Mouse (Mus musculus) embryonic facial prominence, embryonic 15.5 days (tissue): ENCODE results near the gene Katnal1. TPM values are rescaled to one million over a fixed set of nuclear protein-coding genes. Genes with fewer than 3 reads are reported as not detected.
A peak's percentile ranks its signal among the peaks of the same experiment; 100 is the strongest.

Experiments used
- ATAC-seq: fragments of 200-750 bp; cut with Nextera tagmentation; 2 replicates; pipeline ENCODE4 v1.8.0; 2017; ENCODE audit warnings: low read depth, moderate TSS enrichment; ENCODE audit not compliant: insufficient number of reproducible peaks, low FRiP score, low TSS enrichment
- H3K27ac ChIP-seq: fragments of 300-500 bp; sonication (generic); replicated peaks from 2 replicates; pipeline ENCODE4 v1.5.1; 2015; ENCODE audit warnings: mild to moderate bottlenecking, inconsistent platforms
- H3K27me3 ChIP-seq: fragments of 300-500 bp; sonication (generic); 2 replicates; pipeline ENCODE4 v1.6.1; 2015; ENCODE audit warnings: inconsistent platforms
- H3K36me3 ChIP-seq: fragments of 300-500 bp; sonication (generic); 2 replicates; pipeline ENCODE4 v1.6.1; 2015; ENCODE audit warnings: mild to moderate bottlenecking, inconsistent platforms
- H3K4me1 ChIP-seq: fragments of 300-500 bp; sonication (generic); 2 replicates; pipeline ENCODE4 v1.6.1; 2015; ENCODE audit warnings: inconsistent platforms
- H3K4me2 ChIP-seq: fragments of 300-500 bp; sonication (generic); replicated peaks from 2 replicates; pipeline ENCODE4 v1.6.1; 2015; ENCODE audit warnings: mild to moderate bottlenecking, inconsistent platforms
- H3K4me3 ChIP-seq: fragments of 300-500 bp; sonication (generic); replicated peaks from 2 replicates; pipeline ENCODE4 v1.5.1; 2015; ENCODE audit warnings: mild to moderate bottlenecking, inconsistent platforms
- H3K9ac ChIP-seq: fragments of 300-500 bp; sonication (generic); 2 replicates; pipeline ENCODE4 v1.6.1; 2015; ENCODE audit warnings: inconsistent platforms
- H3K9me3 ChIP-seq: fragments of 300-500 bp; sonication (generic); replicated peaks from 2 replicates; pipeline ENCODE4 v1.6.1; 2016; ENCODE audit warnings: inconsistent platforms
- WGBS: fragments of 180-500 bp; shearing (Covaris S2); methylation state at CpG from one replicate; pipeline ENCODE4 v1.1.7; 2015; 5-methylcytosine and 5-hydroxymethylcytosine counted together
- polyA plus RNA-seq: library from polyadenylated mRNA; unstranded; fragments of >200 nt; fragmentation: Nextera tagmentation; extraction: Ambion mirVana; gene quantifications from 2 replicates; pipeline ENCODE4 v1.2.1, GENCODE M21; 2015

Gene Katnal1
- polyA plus RNA-seq, 1 experiment from 2014 or later: 15.8 TPM

- Histone ChIP-seq H3K9me3 (no peaks in the 10 kb centered on the region), H3K4me2 (no peak overlapping the region), H3K9ac (no peak overlapping the region), H3K27me3 (no peaks in the 10 kb centered on the region), H3K4me1 (0 out of 2 replicates have a peak, but pooled peaks cover 5% of the 10 kb centered on the region), H3K27ac (no peak overlapping the region), H3K36me3 (no peaks in the 10 kb centered on the region), H3K4me3 (no peak overlapping the region)
- ATAC-seq: no peak
- 69% methylated on average over 6 of the region's 6 CpGs for WGBS
Measured at GRCm38 (mm10) chr5:148849516-148849915, 79.6 kb downstream of the Katnal1 start.

DNA sequence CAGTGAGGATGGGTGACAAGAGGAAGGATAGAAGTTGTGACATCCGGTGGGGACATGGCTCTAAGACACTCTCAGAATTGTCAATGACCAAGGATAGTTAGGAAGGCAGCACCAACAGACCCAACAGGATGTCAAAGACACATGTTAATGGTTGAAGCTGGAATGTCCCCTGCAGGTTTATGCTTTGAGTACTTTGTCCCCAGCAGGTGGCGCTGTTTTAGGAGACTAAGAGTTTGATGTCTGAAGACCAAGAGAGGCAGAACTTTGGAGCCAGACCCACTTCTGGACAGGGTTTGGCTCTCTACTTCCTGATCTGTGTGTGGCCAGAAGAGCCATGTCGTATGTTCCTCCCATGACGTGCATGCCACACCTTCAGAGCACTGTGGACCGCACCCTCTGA, 82.1 kb downstream of the Katnal1 start:
- no peak overlapping the region for H3K27ac ChIP-seq
- no peaks in the 10 kb centered on the region for H3K27me3 ChIP-seq
- no peak overlapping the region for H3K4me3 ChIP-seq
- H3K9me3 ChIP-seq: no peaks in the 10 kb centered on the region
- ATAC-seq: no peak
- H3K9ac ChIP-seq: no peak overlapping the region
- H3K4me2 ChIP-seq: no peak overlapping the region
- no peaks in the 10 kb centered on the region for H3K4me1 ChIP-seq
- no peaks in the 10 kb centered on the region for H3K36me3 ChIP-seq
- WGBS: 94% methylated on average over 5 of the region's 5 CpGs

DNA sequence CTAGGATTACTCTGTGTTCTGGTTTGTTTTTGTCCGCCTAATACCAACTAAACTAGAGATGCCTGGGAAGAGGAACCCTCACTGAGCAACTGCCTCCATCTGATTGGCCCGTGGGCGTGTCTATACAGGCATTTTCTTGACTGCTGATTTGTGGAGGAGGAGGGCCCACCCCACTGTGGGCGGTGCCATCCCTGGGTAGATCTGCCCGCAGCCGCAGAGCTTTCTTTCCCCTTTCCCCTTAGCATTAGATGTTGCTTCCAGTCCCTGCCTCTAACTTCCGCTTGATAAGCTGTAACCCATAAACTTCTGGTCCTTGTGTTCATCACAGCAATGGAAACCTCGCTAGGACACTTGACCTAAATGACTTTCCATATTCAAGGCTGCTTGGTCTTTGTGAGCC, 92.1 kb downstream of the Katnal1 start:
- no peaks in the 10 kb centered on the region for H3K36me3 ChIP-seq
- 0 out of 2 replicates have a peak, but pooled peaks have one; percentile 39 for ATAC-seq
- no peak overlapping the region for H3K4me3 ChIP-seq
- no peaks in the 10 kb centered on the region for H3K9me3 ChIP-seq
- peaks cover 4% of the 10 kb centered on the region; the same call in 1 of the 2 replicates for H3K27me3 ChIP-seq
- no peak overlapping the region for H3K9ac ChIP-seq
- 47% methylated on average over 8 of the region's 8 CpGs for WGBS
- no peaks in the 10 kb centered on the region for H3K4me1 ChIP-seq
- H3K4me2 ChIP-seq: no peak overlapping the region
- no peak overlapping the region for H3K27ac ChIP-seq

GRCm38 (mm10) chr5:148831596-148832257, 97.4 kb downstream of the Katnal1 start:
- Histone ChIP-seq H3K9ac (no peak overlapping the region), H3K27me3 (peaks cover 4% of the 10 kb centered on the region; the same call in 1 of the 2 replicates), H3K27ac (no peak overlapping the region), H3K9me3 (no peaks in the 10 kb centered on the region), H3K4me1 (peaks cover 11% of the 10 kb centered on the region), H3K4me2 (peak overlapping the region; percentile 45), H3K36me3 (no peaks in the 10 kb centered on the region), H3K4me3 (peak overlapping the region; percentile 34)
- ATAC-seq: no peak
- 4% methylated on average over 23 of the region's 23 CpGs for WGBS

- Histone ChIP-seq H3K4me1 (peaks cover 11% of the 10 kb centered on the region), H3K27ac (peak overlapping the region; percentile 48; the same call in 1 of the 2 replicates), H3K4me3 (peak overlapping the region; percentile 34), H3K9me3 (no peaks in the 10 kb centered on the region), H3K36me3 (no peaks in the 10 kb centered on the region), H3K9ac (0 out of 2 replicates have a peak overlapping the region, but pooled peaks have one; percentile 21), H3K27me3 (peaks cover 4% of the 10 kb centered on the region; the same call in 1 of the 2 replicates), H3K4me2 (peak overlapping the region; percentile 45)
- 8% methylated on average over 9 of the region's 9 CpGs for WGBS
- no peak for ATAC-seq
Measured at GRCm38 (mm10) chr5:148831141-148831547, 98.0 kb downstream of the Katnal1 start.

DNA sequence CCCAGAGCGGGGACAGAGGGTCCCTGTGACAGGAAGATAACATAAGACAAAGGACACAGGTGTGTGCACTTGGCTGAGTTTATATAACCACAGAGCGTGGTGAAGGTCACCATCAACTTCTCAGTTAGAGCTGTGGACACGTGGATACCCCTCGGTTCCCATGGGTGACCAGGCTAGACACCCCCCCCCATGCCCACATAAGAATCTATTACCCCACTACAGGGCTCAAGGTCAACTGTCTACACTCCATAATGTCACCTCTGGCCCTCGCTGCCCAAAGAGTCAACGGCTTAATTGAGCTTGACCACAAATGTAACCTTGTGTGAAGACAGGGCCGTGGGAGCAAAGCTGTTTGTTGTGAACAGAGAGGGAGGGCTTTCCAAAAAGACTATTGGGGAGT, 103.4 kb downstream of the Katnal1 start:
- H3K27ac ChIP-seq: no peak overlapping the region
- no peak for ATAC-seq
- no peaks in the 10 kb centered on the region for H3K27me3 ChIP-seq
- no peaks in the 10 kb centered on the region for H3K36me3 ChIP-seq
- H3K9me3 ChIP-seq: no peaks in the 10 kb centered on the region
- 82% methylated on average over 7 of the region's 7 CpGs for WGBS
- H3K4me1 ChIP-seq: no peaks in the 10 kb centered on the region; the same call in 1 of the 2 replicates
- no peak overlapping the region for H3K4me2 ChIP-seq
- no peak overlapping the region for H3K9ac ChIP-seq
- H3K4me3 ChIP-seq: no peak overlapping the region

DNA sequence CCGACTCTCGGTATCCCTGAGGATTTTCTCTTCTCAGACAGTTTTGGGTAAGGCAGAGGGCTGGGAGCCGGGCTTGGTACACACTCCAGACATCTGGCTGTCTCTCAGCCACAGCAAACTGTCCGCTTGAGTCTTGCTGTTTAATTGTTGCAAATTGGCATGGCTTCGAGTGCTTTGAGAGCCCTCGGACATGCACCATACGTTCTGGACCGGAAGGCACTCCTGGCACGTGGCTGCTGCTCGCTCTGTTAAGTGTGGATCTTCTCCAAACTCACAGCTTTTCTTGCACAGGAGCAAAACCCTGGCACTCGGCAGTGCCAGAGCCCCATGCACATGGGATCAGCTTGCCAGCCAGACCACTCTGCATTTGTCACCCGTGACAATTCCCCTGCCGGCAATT, 106.3 kb downstream of the Katnal1 start:
- Histone ChIP-seq H3K27me3 (no peaks in the 10 kb centered on the region; the same call in 1 of the 2 replicates), H3K4me3 (no peak overlapping the region), H3K9me3 (no peaks in the 10 kb centered on the region), H3K9ac (no peak overlapping the region), H3K36me3 (no peaks in the 10 kb centered on the region), H3K4me2 (no peak overlapping the region), H3K27ac (no peak overlapping the region), H3K4me1 (no peaks in the 10 kb centered on the region; the same call in 1 of the 2 replicates)
- no peak for ATAC-seq
- 63% methylated on average over 13 of the region's 13 CpGs for WGBS

Other genes starting within 250 kb of the Katnal1 start
- gene Gm42791, start 65.8 kb upstream of the Katnal1 start, polyA plus RNA-seq: 1.6 and 2.3 TPM in 2 replicates